Mouse (Mus musculus) ES-E14 (cell line): ENCODE data around the gene Tmem59.

Experiments used
- CHD2 ChIP-seq: IDR thresholded peaks from 2 replicates; pipeline ENCODE4 v1.6.1; 2014; ENCODE audit warnings: mild to moderate bottlenecking, low read depth, low read length, inconsistent platforms
- HCFC1 ChIP-seq: IDR thresholded peaks from 2 replicates; pipeline ENCODE4 v1.6.1; 2012; ENCODE audit warnings: low read length, inconsistent platforms, borderline replicate concordance; ENCODE audit not compliant: insufficient read depth

DNA sequence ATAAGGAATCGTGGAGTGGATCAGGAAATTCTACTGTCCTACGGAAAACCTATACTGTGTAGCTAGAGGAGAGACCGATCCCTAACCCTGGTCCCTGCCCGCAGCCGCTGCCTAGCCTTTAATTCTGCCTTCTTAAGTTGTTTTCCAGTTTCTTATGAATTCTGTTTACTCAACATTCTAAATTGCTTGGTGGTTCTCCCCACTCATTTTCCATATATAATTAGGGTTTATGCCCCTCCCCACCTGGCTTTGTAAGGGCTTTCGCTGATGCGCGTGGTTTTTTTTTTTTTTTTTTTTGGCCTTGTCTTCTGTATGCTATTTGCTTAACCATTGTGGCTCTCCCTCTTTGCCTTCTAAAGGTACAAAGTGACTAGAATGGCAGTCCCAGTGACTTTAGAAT lies 1.4 kb downstream of the Tmem59 start:
- TF ChIP-seq HCFC1 = no peak
- TF ChIP-seq CHD2 = no peak
